Mouse (Mus musculus) right cerebral cortex, postnatal 14 days (tissue): ENCODE results near the gene Tmem170.
"Not testable (repeated sequence)": the region's sequence is repeated elsewhere in the genome, so short reads cannot be mapped to it uniquely, and the experiment has no call there.

Source experiments
- DNase-seq: peaks from one replicate; pipeline ENCODE4 v3.0.0; 2022

Gene Tmem170

DNA sequence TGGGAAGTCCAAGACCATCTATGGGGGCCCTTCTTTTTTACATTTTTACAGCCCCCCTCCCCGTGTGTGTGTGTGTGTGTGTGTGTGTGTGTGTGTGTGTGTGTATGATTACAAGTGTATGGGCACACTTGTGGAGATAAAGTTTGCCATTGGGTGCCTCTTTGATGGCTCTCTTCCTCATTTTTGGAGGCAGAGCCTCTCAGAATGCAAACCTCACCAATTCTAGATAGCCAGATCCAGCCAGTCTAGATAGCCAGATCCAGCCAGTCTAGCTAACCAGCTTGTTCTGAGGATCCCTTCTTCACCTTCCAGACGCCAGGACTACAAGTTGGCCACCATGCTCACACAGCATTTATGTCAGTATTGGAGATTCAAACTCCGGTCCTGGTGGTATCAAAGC, 5.3 kb downstream of the Tmem170 start:
- no peak for DNase-seq

DNA sequence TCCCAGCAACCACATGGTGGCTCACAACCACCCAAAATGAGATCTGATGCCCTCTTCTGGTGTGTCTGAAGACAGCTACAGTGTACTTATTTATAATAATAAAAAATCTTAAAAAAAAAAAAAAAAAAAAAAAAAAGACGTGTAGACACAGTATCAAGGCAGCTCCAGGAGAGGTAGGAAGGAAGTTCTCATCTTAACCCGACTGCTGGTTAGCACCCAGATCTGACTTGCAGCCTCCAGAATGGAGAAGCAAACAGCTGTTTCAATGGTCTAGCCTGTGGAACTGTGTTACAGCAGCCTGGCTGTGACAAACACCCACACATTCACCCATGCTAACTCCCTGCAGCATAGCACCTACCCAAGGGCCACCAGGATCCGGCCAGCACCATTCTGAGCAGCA, 6.2 kb downstream of the Tmem170 start:
- DNase-seq: no peak

DNA sequence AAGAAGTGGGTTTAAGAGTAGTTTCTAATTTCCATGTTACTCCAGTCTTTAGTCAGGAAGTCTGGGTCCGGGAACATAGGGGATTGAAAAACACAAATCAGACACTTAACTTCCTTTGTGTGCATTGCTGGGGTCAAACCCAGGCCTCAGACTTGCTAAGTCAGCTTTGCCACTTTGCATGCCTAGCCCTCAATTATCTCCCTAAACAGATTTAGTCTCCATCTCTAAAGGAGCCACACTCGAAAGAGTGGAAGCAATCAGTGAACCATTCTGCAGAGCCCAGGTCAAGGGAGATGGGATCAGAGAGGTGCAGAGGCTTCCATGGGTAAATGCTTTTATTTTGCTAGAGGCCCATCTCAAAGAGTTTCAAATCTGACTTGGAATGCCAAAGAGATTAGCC, 7.9 kb downstream of the Tmem170 start:
- DNase-seq: no peak

DNA sequence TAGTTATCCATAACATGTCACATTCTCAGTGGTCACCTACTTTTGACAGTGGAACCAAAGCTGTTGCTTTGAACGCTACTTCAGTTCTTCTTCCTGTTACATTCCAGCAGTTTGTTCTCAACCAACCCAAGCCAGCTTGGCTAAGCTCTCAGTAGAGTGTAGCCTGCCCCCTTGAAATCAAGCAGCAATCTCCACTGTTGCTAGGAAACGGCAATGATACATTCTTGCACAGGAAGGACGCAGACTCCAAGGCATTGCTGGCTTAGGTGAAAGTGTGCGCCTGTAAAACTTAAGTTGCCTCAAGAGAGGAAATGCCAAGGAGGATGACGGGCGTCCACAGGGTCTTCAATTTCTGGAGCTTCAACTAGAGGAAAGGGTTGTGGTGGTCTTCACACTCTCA, 10.7 kb downstream of the Tmem170 start:
- DNase-seq: no peak

DNA sequence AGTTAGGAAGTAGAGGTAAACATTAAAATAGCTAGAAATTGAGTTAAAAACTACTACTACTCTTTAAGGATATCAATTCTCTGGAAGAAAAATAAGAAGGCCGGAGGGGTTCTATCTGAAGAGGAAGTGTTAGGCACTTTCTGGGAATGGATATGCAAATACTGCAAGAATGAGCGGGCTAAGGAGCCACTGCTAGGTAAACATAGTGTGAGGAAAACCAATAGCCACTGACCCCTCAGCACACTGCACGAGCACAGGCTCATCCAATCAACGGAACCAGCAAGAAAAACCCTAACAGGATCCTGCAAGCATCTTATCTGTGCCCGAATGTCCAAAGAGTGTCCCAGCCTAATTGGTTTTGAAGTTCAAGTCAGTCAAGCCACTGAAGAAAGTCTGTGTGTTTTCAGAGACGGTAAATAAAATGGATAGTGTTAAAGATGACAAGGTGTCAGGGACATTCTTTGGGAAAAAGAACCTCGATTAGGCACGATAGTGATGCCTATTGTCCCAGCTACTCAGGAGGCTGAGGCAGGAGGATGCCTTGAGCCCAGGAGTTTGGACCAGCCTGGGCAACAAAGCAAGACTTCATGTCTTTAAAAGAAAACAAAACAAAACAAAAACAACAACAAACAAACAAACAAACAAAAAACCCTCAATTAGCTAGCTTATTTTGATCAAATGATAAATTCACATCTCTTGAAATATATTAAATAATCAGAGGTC, 11.3 kb downstream of the Tmem170 start:
- DNase-seq: no peak

DNA sequence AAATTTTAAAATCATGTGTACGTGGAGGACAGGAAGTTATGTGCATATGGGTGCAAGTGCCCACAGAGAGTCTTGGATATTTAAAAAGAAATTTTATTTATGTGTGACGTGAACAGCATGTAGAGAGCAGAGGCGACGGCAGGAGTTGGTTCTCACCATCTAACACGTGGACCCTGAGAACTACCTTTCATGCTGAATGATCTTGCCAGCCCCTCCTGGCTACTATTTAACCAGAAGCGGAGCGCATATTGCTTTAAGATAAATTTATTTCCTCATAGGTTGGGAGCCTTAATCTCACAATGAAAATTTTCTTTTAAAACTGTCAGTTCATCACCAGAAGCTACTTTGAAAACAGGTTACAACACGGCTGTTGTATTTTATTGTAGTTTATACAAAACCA, 11.9 kb downstream of the Tmem170 start:
- DNase-seq: no peak

DNA sequence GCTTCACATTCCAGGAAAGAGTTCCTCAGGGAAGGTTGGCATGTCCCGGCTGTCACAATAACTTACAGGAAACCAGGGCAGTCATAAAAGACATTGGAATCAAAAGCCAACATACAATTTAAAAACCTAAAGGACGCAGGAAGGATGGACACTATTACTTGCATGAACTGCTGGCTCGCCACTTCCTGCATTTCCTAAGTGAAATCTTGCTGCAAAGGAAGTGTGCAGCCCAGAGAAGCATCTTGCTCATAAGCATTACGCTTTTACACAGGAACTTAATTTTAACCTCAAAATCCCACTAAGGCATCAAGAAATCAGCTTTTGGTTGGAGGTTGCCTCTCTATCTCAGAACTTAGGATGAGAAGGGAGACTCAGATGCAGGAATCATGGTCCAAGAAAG, 13.3 kb downstream of the Tmem170 start:
- DNase-seq: no peak

DNA sequence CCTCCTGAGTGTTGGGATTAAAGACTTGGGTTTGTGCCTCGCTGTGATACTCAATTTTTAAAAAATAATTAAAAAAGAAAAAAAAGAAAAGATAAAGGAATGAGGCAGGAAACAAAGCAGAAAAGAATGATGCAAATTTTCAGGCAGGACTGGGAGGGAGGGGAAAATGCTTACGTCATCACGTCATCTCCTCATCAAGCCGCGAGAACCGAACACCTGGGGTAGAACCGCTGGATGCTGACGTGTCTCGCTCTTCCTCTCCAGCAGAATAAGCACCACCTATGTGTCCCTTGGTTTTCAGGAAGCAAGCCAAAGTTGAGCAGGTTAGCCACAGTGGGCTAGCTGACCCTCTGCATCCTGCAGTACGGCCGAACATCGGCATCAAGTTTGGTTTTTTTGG, 20.6 kb downstream of the Tmem170 start:
- no peak for DNase-seq

DNA sequence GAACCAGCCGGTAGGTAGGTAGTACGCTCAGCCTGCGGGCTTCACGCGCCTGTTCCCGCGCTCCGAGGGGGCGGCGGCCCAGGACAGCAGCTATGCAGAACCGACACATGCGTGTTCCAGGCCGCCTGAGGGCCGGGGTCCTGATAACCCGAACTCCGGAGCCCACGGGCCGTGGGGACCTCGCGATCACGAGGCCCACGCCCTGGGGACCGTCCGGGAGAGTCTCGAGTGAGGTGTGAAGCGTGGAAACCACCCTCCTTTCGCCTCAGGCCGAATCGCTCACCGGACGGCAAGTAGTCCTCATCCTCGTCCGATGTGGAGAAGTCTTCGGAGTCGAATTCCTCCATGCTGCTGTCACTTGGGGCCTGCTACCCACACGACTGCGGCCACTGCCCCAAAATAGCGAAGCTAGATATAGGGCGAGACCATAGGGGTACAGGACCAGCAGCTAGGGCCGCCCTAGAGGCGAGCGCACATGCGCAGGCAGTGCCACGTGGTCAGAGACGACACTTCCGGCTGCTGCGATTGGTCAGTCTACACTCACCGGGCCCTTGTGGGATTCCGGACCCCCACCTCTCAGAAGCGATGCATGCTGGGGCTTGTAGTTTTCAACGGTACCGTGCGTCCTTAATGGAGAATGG, 22.6 kb downstream of the Tmem170 start, which contains the start of gene Cfdp1:
Cfdp1 (minus strand) TSS at position 431 of the 641 bp plus-strand sequence.
- DNase-seq: peak; percentile 93

DNA sequence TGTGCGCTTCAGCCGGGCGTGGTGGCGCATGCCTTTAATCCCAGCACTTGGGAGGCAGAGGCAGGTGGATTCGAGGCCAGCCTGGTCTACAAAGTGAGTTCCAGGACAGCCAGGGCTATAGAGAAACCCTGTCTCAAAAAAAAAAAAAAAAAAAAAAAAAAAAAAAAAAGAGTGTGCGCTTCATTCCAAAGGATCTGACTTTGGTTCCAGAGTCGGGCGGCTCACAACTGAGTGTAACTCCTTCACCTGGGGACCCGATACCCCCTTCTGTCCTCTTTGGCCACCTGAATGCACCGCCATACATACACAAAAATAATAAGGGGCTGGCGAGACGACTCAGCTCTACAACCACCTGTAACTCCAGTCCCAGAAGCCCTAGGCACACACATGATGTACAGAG, 23.3 kb downstream of the Tmem170 start:
- not testable (repeated sequence) for DNase-seq

DNA sequence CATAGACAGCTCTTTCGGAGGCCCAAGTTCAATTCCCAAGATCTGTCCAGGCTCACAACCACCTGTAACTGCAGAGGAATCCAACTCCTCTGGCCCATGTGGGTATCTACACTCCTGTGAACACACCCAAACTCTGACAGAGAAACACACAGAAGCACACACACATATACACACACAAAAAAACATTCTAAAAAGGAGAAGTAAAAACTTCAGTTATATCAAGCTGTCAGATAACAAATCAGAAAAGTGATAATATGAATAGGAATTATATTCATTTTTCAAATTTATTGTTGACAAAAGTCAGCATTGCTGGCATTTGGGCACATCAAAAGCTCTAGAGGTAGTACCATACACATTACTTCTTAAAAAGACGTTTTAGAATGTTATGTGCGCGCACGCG, 29.8 kb downstream of the Tmem170 start:
- DNase-seq: no peak

DNA sequence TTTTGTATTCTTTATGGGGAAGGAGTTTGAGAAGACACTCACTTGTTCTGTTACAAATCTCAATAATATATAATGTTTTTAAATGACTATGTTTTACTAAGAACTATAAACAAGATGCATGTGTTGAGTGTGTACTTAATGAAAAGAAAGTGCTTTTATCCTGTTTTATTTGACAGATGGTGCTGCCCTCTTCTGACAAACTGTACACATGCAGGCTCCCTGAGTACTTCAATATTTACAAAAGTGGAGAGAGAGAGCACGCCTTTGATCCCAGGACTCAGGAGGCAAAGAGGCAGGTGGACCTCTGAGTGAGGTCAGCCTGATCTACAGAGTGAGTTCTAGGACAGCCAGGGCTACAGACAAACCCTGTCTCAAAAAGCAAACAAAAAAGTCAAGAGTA, 41.0 kb downstream of the Tmem170 start:
- no peak for DNase-seq

DNA sequence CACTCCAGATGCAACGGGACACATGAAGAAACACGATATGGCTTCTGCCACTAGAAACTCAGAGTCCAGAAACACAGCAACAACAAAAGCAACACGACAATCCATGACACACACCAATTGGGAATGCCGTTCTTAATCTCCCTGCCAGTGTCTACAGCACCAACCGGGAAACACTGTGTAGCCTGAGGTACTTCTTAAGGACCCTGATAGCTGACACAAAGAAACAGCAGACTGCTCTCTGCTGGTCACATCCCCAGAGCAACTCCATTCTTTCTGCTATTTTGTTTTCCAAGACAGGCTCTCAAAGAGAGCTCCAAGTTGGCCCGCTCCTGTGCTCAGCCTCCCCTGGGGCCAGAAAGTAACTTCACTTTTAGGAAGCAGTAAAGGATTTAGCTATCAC, 42.5 kb downstream of the Tmem170 start:
- no peak for DNase-seq

DNA sequence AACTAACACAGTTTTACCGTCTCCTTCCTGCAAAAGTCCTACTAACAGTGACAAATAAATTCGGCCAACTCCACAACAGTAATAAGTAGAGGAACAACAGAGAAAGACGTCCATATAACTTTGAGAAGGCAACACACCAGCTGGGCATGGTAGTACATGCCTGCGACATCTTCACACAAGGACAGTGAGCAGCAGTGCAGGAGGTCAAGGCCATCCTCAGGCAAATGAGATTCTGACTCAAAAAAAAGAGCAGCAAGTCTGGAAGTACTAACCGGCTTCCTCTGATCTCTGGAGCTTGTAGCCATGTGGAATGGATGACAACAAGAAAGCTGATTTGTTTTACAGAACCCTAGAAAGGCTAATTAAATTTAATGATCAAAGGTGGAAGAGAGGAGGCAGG, 43.6 kb downstream of the Tmem170 start:
- DNase-seq: no peak

DNA sequence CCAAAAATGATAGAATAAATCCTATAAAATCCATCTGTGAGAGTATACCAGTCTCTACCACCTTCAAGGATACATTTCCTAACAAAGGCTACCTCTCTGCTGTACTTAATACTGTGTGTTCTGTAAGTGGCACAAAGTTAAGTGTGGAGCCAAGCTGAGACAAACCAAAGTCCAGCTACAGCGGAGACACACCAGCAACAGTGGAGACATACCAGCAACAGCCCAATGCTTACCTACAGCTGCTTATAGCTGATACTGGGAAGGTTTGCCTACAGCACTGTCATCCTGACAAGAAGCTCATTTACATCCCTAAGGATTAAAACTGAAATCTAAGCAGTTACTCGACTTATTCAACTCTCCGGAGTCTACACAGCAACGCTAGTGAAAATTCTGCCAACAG, 44.6 kb downstream of the Tmem170 start:
- no peak for DNase-seq

DNA sequence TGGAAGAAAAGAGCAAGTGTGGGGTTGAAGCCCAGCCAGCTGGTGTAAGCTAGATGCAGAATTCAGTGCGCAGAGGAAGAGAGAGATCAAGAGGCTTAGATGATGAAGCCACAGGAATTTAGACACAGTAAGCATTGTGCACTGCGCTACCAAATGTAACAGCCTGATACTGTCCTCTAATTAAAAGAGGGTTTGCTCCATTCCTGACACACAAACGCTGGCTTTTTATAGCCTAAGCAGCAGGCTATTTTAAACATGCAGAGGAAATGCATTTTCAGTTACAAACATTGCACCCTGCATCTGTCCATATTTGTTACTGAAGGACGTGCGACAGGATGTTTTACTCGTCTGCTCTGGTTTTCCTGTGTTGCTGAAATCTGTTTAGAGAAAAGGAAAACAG, 48.0 kb downstream of the Tmem170 start:
- no peak for DNase-seq

DNA sequence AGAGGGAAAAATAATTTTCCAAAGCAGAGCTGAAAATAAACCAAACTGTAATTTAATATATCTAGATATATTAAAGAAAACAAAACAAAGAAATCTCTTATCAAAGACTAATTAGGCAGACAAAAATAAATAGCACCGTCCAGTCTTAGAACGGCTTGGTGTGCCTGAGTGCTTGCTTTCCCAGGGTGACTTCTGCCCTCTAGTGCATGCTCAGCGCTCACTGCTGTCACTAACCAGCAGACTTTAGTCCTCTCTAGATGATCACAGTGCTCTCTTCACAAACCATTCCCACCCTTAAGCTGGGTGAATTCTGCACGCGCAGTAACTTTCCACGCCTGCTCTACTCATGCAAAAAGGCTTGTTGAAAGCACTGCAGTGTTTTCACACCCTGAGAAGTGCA, 51.3 kb downstream of the Tmem170 start:
- no peak for DNase-seq

DNA sequence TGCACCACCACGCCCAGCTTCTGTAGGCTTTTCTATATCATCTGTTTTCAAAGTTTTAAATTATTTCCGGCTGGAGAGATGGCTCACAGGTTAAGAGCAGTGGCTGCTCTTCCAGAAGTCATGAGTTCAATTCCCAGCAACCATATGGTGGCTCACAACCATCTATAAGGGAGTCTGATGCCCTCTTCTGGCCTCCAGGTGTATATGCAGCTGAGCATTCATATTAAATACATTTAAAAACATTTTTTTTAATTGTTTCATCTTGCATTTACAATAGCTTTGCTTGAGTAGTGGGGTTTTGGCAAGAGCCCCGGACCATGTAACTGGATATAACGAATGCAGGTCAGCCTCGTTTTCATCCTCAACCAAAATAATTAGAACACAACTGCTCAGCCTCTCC, 52.2 kb downstream of the Tmem170 start:
- DNase-seq: no peak

DNA sequence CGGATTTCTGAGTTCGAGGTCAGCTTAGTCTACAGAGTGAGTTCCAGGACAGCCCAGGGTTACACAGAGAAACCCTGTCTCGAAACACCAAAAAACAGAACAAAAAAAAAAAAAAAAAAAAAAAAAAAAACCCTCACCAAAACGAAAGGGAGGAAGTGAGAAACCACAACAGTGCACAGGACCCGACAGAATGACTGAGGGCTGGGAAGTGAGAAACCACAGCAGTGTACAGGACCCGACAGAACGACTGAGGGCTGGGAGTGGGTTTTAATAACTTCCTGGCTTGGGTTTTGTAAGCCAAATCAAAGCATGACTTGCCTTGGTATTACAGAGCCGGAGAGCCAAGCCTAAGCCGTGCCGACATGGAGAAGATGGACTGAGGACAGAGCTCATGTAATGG, 55.4 kb downstream of the Tmem170 start:
- DNase-seq: no peak

DNA sequence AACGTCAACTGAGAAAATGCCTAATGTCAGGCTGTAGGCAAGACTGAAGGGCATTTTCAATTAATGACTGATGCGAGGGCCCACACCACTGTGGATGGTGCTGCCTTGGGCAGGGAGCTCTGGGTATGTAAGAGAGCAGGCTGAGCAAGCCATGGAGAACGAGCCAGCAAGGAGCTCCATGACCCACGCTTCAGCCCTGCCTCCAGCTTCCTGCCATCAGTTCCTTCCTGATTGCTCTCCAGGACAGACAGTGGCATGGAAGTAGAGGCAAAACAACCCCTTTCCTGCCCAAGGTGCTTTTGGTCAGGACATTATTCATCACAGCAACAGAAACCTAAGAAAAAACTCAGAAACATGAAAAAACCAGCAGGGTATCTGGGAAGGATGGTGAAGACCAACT, 55.9 kb downstream of the Tmem170 start:
- DNase-seq: no peak

DNA sequence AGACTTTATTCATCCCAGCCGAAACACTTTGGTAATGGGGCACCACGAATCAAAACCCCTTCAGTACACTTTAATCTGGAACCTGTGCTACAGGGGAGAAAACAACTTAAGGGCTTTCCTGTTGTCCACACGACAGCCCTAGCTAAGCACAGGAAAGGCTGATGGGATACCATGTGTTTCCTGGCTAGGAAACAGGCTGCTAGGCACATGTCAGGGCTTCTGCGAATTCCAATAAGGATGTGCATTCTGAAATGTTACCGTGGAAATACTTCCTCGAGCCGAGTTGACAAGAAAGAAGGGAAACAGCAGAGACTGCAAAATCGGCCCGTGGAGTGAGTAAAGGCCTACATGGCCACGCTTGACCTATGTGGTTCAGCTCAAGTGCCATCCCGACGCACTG, 56.5 kb downstream of the Tmem170 start:
- DNase-seq: no peak

DNA sequence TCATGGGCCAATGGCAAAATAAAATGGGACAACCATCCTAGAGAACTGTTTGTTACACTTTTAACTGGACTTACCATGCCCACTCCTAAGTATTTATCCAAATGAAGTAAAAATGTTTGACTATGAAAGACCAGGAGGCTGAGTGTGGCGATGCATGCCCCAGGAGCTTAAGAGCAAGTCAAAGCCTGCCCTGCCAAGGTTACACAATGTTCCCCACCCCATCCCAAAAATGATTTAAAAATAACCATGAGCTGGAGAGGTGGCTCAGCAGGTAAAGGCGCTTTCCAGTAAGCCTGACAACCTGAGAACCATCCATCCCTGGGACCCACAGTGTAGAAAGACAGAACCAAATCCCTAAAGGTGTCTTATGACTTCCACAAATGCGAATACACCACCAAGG, 58.0 kb downstream of the Tmem170 start:
- no peak for DNase-seq

DNA sequence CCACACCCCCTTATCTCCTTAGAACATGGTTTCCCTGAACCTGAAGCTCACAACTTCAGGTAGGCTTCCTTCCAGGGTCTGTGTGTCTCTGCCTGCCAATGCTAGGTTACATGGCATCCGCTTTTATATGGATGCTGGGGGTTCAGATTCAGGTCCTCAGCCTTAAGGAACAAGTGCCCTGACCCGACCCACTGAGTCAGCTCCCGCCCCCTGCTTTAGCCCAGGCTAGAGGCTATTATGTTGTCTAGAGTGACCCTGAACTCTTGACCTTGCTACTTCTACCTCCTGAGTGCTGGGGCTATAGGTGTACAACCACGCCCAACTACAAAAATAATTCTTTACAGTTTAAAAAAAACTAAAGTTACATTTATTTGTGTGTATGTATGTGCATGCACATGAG, 61.5 kb downstream of the Tmem170 start:
- DNase-seq: no peak

DNA sequence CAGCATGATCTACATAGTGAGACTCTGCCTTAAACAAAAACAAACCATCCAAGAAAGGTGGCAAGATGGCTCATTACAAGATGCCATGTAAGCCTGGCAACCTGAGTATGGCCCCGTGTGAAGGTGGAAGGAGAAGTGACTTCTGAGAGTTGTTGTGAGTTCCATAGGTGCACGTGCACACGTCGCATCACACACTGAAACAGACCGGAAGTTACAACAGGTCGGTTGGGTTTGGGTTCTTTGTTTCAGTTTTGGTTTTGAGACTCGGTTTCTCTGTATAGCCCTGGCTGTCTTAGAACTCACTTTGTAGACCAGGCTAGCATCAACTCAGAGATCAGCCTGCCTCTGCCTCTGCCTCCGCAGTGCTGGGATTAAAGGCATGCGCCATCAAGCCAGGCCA, 62.7 kb downstream of the Tmem170 start:
- DNase-seq: no peak
